Mouse (Mus musculus): ENCODE measurements around the gene H60b. TPM values are rescaled to one million over a fixed set of nuclear protein-coding genes. Genes with fewer than 3 reads are reported as not detected.
"Not testable (repeated sequence)": the region's sequence is repeated elsewhere in the genome, so short reads cannot be mapped to it uniquely, and the experiment has no call there.

Gene H60b
- polyA plus RNA-seq, 1 experiment from 2014 or later = 0.35 TPM

- not testable (repeated sequence) for H3K36me3 ChIP-seq; H3K27ac ChIP-seq; H3K4me1 ChIP-seq; DNase-seq (ENCODE audit: low spot score); H3K27me3 ChIP-seq (ENCODE audit: insufficient read depth, poor library complexity, severe bottlenecking); H3K9me3 ChIP-seq
- 2% methylated on average over 37 of the region's 37 CpGs for WGBS
- H3K4me3 ChIP-seq = peak overlapping the region; percentile 59
Observed at GRCm38 (mm10) chr10:22272914-22273683, 114.7 kb downstream of the H60b start.

GRCm38 (mm10) chr10:22273684-22274305, 115.4 kb downstream of the H60b start:
- WGBS = under 1% methylated on average over 41 of the region's 41 CpGs
- Histone ChIP-seq H3K36me3 (no peaks in the 10 kb centered on the region), H3K4me3 (peak overlapping the region; percentile 59), H3K4me1 (peaks cover 4% of the 10 kb centered on the region; the same call in 1 of the 2 replicates), H3K27me3 (ENCODE audit: insufficient read depth, poor library complexity, severe bottlenecking) (peaks cover 10% of the 10 kb centered on the region), H3K9me3 (no peaks in the 10 kb centered on the region), H3K27ac (no peak overlapping the region)
- DNase-seq (ENCODE audit: low spot score) = no peak

- Histone ChIP-seq H3K27me3 (ENCODE audit: insufficient read depth, poor library complexity, severe bottlenecking) (peaks cover 10% of the 10 kb centered on the region), H3K9me3 (no peaks in the 10 kb centered on the region), H3K27ac (no peak overlapping the region), H3K36me3 (no peaks in the 10 kb centered on the region), H3K4me3 (peak overlapping the region; percentile 59), H3K4me1 (peaks cover 4% of the 10 kb centered on the region; the same call in 1 of the 2 replicates)
- 4% methylated on average over 19 of the region's 19 CpGs for WGBS
- no peak for DNase-seq (ENCODE audit: low spot score)
Observed at GRCm38 (mm10) chr10:22274445-22275057, 116.2 kb downstream of the H60b start.

GRCm38 (mm10) chr10:22278468-22278867, 120.1 kb downstream of the H60b start:
- not testable (repeated sequence) for H3K4me3 ChIP-seq; DNase-seq (ENCODE audit: low spot score); H3K4me1 ChIP-seq; H3K27ac ChIP-seq; H3K9me3 ChIP-seq; H3K36me3 ChIP-seq
- peaks cover 22% of the 10 kb centered on the region for H3K27me3 ChIP-seq (ENCODE audit: insufficient read depth, poor library complexity, severe bottlenecking)
- 85% methylated on average over 2 of the region's 2 CpGs for WGBS

GRCm38 (mm10) chr10:22282816-22283215, 124.4 kb downstream of the H60b start:
- H3K27ac ChIP-seq = no peak overlapping the region
- no peak for DNase-seq (ENCODE audit: low spot score)
- no peaks in the 10 kb centered on the region for H3K4me1 ChIP-seq
- peaks cover 18% of the 10 kb centered on the region; the same call in 1 of the 2 replicates for H3K27me3 ChIP-seq (ENCODE audit: insufficient read depth, poor library complexity, severe bottlenecking)
- H3K4me3 ChIP-seq = no peak overlapping the region
- H3K36me3 ChIP-seq = no peaks in the 10 kb centered on the region
- WGBS = 36% methylated on average over 6 of the region's 6 CpGs
- H3K9me3 ChIP-seq = no peaks in the 10 kb centered on the region

- Histone ChIP-seq H3K9me3 (no peaks in the 10 kb centered on the region), H3K4me3 (no peak overlapping the region), H3K27ac (no peak overlapping the region), H3K4me1 (no peaks in the 10 kb centered on the region), H3K36me3 (no peaks in the 10 kb centered on the region), H3K27me3 (ENCODE audit: insufficient read depth, poor library complexity, severe bottlenecking) (no peaks in the 10 kb centered on the region)
- WGBS = 13% methylated on average over 1 of the region's 1 CpGs
- DNase-seq (ENCODE audit: low spot score) = no peak
Observed at GRCm38 (mm10) chr10:22295676-22296075, 137.3 kb downstream of the H60b start.

- no peak for DNase-seq (ENCODE audit: low spot score)
- no peaks in the 10 kb centered on the region for H3K36me3 ChIP-seq
- no peaks in the 10 kb centered on the region for H3K4me1 ChIP-seq
- H3K4me3 ChIP-seq = no peak overlapping the region
- H3K27ac ChIP-seq = no peak overlapping the region
- WGBS = 71% methylated on average over 5 of the region's 5 CpGs
- H3K9me3 ChIP-seq = no peaks in the 10 kb centered on the region
- H3K27me3 ChIP-seq (ENCODE audit: insufficient read depth, poor library complexity, severe bottlenecking) = no peaks in the 10 kb centered on the region
Observed at GRCm38 (mm10) chr10:22297033-22297762, 138.8 kb downstream of the H60b start.

GRCm38 (mm10) chr10:22297766-22298461, 139.5 kb downstream of the H60b start:
- no peaks in the 10 kb centered on the region for H3K36me3 ChIP-seq
- no peak overlapping the region for H3K27ac ChIP-seq
- H3K27me3 ChIP-seq (ENCODE audit: insufficient read depth, poor library complexity, severe bottlenecking) = no peaks in the 10 kb centered on the region
- DNase-seq (ENCODE audit: low spot score) = no peak
- H3K4me3 ChIP-seq = no peak overlapping the region
- WGBS = 59% methylated on average over 8 of the region's 8 CpGs
- no peaks in the 10 kb centered on the region for H3K9me3 ChIP-seq
- H3K4me1 ChIP-seq = no peaks in the 10 kb centered on the region

GRCm38 (mm10) chr10:22299324-22299723, 140.9 kb downstream of the H60b start:
- Histone ChIP-seq H3K9me3 (no peaks in the 10 kb centered on the region), H3K27ac (no peak overlapping the region), H3K27me3 (ENCODE audit: insufficient read depth, poor library complexity, severe bottlenecking) (no peaks in the 10 kb centered on the region), H3K4me1 (no peaks in the 10 kb centered on the region), H3K36me3 (no peaks in the 10 kb centered on the region), H3K4me3 (no peak overlapping the region)
- 77% methylated on average over 2 of the region's 2 CpGs for WGBS
- DNase-seq (ENCODE audit: low spot score) = no peak

- Histone ChIP-seq H3K36me3 (no peaks in the 10 kb centered on the region), H3K4me1 (no peaks in the 10 kb centered on the region), H3K4me3 (no peak overlapping the region), H3K9me3 (no peaks in the 10 kb centered on the region), H3K27me3 (ENCODE audit: insufficient read depth, poor library complexity, severe bottlenecking) (no peaks in the 10 kb centered on the region), H3K27ac (no peak overlapping the region)
- DNase-seq (ENCODE audit: low spot score) = no peak
- 80% methylated on average over 1 of the region's 1 CpGs for WGBS
Observed at GRCm38 (mm10) chr10:22301641-22302040, 143.3 kb downstream of the H60b start.

GRCm38 (mm10) chr10:22302344-22303057, 144.1 kb downstream of the H60b start:
- no peaks in the 10 kb centered on the region for H3K27me3 ChIP-seq (ENCODE audit: insufficient read depth, poor library complexity, severe bottlenecking)
- H3K4me3 ChIP-seq = no peak overlapping the region
- H3K9me3 ChIP-seq = no peaks in the 10 kb centered on the region
- no peaks in the 10 kb centered on the region for H3K36me3 ChIP-seq
- no peak for DNase-seq (ENCODE audit: low spot score)
- 61% methylated on average over 5 of the region's 5 CpGs for WGBS
- H3K27ac ChIP-seq = no peak overlapping the region
- no peaks in the 10 kb centered on the region for H3K4me1 ChIP-seq

GRCm38 (mm10) chr10:22303736-22304135, 145.3 kb downstream of the H60b start:
- Histone ChIP-seq H3K27ac (no peak overlapping the region), H3K4me3 (no peak overlapping the region), H3K4me1 (no peaks in the 10 kb centered on the region), H3K9me3 (no peaks in the 10 kb centered on the region), H3K36me3 (no peaks in the 10 kb centered on the region), H3K27me3 (ENCODE audit: insufficient read depth, poor library complexity, severe bottlenecking) (no peaks in the 10 kb centered on the region)
- WGBS = 82% methylated on average over 6 of the region's 6 CpGs
- no peak for DNase-seq (ENCODE audit: low spot score)
